Mouse (Mus musculus) brain, adult 2 months (tissue): Measurements from ENCODE around the gene Acap2.

ENCODE experiments used
- DNase-seq: peaks from one replicate; pipeline ENCODE4 v3.0.0; 2011; ENCODE audit warnings: low read depth, low spot score

Acap2 gene

DNA sequence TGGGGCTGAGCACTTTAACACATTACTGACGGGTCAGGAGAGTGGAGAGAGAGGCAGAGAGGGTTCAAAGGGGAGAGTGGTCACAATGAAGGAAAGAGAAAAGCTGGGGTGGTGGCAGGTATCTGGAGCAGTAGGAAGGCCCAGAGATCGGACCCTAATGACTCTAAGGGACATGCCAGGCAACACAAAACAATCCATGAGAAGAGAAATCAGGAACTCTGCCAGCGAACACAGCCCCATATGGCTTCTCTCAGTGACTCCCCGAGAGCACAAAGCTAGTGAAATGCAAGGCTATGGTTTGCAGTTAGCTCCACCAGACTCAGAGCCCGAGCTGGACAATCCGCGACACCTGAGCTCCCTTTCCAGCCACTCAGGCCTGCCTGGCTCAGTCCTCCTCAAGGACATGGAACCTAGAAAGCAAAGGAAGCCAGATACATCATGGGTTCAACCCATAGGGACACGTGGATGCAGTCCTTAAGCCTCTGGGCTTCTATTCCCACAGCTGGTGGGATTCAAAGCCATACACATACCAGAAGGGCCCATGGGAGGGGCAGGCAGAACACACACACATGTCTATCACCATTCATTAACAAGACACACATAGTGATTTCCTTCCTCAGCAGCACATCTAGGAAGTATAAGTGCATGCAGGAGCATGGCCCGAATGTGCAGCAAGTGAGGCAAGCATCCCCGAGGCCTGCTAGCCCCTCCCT, 153.7 kb downstream of the Acap2 start:
- peak; percentile 87 for DNase-seq

DNA sequence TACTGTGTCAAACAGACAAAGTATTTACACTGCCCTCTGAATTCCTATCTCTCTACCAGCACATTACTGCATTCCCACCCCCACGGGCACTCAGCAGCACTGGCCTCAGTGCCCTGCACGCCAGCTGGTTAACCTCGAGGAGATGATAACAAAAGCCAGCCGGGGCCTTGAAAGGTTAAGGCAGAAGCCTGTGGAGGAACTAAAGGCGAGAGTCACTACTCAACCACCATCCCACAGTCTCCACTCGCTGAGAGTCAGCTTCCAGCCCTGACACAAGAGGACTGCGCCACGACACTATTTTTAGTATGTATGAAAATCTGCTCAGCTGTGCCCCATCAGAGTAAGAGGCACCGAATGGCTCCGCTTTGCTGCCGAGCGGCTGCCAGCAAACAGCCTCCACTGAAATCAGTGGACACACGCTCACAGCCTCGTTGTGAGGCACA, 154.8 kb downstream of the Acap2 start:
- DNase-seq = peak; percentile 83

DNA sequence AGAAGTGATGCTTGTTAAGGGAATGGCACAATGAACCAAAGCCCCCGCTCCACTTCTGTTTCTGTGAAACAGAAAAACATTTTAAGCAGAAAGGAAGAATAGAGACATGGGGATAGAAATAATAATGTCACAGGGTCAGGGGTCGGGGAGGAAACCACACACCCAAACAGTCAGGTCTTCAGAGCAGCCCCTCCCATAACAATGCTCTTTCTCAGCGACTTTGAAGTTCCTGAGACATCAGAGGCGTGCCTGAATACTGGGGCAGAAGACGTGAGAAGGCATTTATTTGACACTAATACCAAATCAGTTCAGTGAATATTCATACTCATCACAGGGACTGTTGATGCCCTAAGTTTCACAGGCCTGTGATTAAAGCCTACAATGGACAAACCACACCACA, 155.8 kb downstream of the Acap2 start:
- DNase-seq = no peak

DNA sequence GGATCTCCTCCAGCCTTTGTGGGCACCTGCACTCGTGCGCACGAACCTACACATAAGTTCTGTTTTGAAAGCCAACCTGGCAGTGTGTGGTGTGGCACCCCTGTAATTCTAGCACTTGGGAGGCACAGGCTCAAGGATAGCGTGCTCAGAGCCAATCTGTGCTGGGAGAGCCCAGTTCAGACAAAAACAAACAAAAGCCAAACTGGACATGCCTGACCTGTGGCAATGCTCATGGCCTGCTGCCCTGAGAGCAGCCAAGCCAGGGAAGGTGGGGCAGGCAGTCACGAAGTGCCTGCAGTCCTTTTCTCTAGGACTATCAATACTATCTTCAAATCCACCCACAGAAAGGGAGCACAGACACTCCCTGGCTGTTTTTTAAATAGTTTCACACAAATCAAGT, 157.9 kb downstream of the Acap2 start:
- no peak for DNase-seq
